Mouse (Mus musculus): ENCODE measurements around the gene 1700018F24Rik.
"Not testable (repeated sequence)": the region's sequence is repeated elsewhere in the genome, so short reads cannot be mapped to it uniquely, and the experiment has no call there.

Gene 1700018F24Rik

DNA sequence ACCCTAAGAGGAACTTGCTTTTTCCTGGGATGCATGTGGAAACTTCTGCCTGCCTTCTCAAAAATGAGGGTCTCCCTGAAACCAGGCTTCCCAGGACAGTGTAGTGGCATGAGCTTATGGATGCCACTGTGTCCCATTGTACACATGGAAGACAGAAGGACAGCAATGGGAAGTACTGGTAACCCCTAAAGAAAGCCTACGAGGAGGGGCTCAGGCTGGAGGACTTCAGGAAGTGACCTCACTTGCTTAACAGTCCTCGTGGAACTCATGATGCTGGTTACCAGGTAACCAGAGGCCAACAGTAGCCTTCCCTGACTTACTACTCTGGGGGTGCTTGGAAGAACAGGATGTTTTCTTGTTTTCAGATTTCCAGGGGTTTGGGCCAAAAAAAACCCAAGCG is at the start of gene 1700018F24Rik:
Gene 1700018F24Rik, plus strand, starts transcription at position 301 of the 400 bp plus-strand sequence.
- not testable (repeated sequence) for DNase-seq (ENCODE audit: low read depth, low spot score)

DNA sequence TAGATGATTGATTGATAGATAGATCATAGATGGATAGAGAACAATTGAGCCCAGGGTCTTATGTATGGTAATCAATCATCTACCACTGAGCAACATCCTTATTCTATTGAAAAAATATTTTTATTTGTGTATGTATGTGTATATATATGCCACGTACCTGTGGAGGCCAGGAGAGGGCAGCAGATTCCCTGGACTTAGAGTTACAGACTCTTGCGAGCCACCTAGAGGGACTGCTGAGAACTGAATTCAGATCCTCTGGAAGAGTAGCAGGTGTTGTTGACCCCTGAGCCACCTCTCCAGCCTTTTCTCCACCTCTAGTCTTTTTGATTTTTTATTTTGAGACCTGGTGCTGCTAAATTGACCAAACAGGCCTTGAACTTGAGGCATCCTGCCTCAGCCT is 44.3 kb upstream of the 1700018F24Rik start:
- DNase-seq (ENCODE audit: low read depth, low spot score): no peak

DNA sequence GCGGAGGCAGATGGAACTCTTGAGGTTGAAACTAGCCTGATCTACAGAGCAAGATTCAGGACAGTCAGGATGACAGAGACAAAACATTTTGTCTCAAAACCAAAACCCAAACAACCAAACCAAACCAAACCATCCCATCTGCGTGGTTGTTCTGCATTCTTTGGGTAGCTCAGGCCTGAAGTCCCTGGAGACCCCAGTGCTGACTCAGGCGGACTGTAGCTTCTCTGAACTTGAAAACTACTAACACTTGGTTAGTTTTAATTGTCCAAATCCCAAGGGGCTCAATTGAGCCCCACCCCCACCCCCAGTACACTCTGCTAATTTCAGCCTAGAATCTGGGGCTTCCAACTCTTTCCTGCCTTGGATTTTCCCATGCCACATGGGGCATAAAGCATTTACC is 39.4 kb upstream of the 1700018F24Rik start:
- DNase-seq (ENCODE audit: low read depth, low spot score): no peak

DNA sequence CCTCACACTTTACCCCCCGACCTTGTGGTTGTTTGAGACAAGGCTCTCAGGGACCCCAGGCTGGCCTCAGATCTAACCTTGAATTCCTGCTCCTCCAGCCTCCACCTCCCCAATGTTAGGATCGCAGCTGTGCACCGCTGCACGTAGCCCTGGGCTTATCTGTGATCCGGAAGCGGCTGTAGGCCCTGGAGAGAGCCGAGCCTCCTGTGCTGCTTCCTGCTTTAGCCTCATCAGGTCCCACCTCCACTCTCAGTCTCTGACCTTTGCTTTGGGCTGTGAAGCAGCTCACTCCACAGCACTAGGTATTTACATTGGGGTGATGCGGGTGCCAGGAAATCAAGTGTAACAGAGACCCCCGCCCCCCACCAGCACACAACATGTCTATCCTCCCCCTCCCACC is 38.3 kb upstream of the 1700018F24Rik start:
- no peak for DNase-seq (ENCODE audit: low read depth, low spot score)

DNA sequence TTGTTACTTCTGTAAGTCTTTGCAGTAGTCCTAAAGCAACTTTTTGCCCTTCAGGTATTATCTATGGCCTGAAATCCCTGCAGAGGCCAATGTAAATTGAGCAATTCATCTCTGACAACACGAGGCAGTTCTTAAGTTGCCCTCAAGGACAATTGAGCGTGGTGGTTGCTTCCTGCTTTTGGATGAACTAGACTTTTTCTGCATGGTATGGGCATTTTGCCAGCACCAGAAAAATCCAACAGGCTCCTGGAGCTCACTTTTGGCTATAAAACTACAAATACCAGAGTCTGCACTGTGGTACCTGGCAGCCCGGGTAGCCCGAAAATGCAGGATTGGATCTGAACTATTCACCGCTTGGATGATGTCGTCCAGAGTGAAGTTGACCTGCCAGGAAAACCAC is 37.2 kb upstream of the 1700018F24Rik start:
- DNase-seq (ENCODE audit: low read depth, low spot score): no peak

DNA sequence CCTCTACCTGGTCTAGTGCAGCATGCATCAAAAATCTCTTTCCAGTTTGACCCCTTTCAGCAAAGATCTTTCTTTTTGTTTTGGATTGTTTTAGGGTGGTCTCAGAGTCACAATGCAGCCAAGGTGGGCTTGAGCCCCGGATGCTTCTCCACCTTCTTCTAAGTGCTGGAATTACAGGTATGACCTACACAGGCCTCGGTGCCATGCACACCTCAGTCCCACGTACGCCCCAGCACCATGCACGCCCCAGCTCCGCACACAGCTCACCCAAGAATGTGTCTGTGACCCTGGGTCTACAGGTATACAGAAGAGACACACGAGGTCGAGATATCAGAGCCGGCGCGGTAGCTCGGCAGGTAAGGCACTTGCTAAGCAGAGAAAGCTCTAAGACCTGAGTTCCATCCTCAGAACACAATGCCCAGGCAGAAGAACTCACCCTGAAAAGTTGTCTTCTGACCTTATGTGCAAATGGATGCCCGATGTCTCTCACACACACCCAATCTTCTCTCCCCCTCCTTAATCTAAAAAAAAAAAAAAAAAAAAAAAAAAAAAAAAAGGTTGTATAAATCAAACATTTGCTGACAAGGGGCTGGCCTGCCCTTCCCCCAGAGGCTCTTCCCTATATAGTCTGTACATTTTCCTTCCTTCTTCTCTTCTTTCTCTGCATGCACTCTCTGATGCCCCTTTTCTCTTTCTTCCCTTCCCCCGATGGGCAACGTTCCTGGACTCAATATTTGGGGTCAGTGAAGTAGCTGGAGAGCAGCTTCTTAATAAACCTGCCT is 33.7 kb upstream of the 1700018F24Rik start:
- no peak for DNase-seq (ENCODE audit: low read depth, low spot score)

DNA sequence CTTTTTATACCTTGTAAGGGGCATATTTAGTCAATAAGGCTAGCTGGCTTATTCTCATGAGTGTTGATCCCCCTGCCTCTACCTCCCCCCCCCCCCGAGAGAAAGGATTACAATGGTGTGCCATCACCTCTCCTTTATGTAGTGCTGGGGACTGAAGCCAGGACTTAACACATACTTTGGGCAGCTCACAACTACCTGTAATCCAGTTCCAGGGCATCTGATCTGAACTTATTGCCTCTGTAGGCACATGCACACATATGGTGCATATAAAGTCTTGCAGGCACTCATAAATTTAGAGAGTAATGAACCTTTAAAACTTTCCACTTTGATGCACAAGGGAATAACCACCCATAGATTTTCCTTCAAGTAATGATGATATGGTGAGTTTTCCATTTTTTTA is 28.5 kb upstream of the 1700018F24Rik start:
- DNase-seq (ENCODE audit: low read depth, low spot score): no peak

DNA sequence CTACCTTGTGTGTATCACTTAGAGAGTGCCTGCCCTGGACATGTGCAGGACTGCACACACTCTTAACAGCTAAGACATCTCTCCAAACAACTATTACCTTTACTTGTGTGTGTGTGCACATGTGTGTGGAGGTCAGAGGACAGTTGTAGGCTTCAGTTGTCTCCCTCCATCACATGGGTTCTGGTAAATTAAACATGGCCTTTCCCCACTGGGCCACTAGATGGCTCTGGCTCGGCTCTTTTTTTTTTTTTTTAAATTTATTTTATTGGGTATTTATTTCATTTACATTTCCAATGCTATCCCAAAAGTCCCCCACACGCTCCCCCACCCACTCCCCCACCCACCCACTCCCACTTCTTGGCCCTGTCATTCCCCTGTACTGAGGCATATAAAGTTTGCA is 26.0 kb upstream of the 1700018F24Rik start:
- DNase-seq (ENCODE audit: low read depth, low spot score): not testable (repeated sequence)

DNA sequence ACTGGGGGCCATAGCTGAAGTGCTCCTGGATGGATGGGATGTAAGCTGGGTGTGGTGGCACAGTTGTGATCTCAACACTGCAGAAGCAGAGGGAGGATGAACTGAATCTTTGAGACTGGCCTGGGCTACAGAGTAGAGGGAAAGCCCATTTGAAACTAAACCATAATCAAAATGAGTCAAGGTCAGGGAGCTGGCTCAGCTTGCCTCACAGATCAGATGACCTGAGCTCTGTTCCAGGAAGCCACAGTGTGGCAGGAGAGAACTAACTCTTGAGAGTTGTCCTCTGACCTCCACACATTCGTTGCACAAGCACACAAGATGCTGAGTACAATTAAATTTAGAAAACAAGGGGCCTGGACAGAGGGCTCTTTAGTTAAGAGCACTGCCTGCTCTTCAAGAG is 22.5 kb upstream of the 1700018F24Rik start:
- DNase-seq (ENCODE audit: low read depth, low spot score): not testable (repeated sequence)

DNA sequence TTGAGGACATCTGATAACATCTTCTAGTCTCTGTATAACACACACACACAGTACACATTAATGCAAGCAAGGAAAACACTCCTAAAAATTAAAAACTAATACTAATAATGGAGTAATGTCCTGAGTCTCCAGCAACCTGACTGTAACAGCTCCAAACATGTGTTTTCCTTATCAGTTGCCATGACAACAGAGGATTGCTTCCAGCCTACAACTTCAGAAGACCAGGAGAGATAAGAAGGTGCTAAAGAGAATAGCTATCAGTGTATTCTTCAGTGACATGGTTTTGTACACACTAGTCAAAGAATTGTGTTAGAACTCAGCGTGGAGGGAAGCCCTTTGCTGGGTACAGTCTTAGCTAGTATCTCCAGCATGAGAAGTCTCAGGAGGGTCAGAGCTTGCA is 22.1 kb upstream of the 1700018F24Rik start:
- not testable (repeated sequence) for DNase-seq (ENCODE audit: low read depth, low spot score)

DNA sequence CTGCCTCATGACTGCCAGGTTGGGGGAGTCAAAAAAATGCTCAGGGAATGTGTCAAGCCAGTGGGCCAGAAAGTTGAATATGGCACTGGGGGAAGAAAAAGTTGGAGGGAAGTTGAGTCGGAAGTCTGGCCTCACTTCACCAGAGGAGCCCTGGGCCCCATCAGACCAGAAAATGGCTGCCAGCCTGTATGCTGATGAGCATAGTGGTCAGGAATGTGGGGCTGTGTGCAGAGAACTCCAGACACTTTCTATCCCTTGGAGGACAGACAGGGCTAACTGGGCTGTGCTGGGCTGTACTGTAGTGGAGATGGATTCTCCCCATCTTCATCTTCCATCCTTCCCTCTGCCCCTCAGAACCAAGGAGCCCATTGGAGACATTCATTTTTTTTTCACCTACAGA is 12.3 kb upstream of the 1700018F24Rik start:
- DNase-seq (ENCODE audit: low read depth, low spot score): not testable (repeated sequence)

DNA sequence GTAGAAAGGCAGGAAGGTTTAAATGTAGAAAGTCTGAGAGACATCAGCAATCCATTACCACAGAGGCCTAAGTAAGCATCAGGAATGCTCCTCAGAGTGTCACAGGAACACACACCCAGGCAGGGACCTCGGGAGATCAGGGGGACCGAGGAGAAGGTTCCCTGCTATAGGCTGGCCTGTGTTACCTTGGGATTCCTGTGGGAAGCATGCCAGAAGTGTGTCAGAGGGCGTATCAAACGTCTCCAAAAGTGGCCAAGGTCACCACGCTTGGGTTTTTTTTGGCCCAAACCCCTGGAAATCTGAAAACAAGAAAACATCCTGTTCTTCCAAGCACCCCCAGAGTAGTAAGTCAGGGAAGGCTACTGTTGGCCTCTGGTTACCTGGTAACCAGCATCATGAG is 10.4 kb upstream of the 1700018F24Rik start, which contains the start of gene Gm4871:
Gene Gm4871, minus strand, starts transcription at position 364 of the 400 bp plus-strand sequence.
- DNase-seq (ENCODE audit: low read depth, low spot score): not testable (repeated sequence)

DNA sequence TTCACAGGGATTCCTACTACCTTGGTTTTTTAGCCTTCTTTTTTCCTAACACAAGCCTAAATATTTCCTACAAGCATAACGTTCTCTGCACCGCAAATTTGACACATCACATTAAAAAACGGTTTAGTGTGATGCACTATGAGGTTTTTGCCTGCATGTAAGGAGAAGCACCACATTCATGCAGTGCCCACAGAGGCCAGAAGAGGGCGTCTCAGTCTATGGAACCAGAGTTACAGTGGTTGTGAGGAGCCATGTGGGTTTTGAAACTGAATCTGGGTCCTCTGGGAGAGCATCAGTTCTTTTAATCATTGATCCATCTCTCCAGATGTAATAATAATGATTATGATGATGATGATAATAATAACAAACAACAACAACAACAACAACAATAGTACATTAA is 1.2 kb upstream of the 1700018F24Rik start:
- DNase-seq (ENCODE audit: low read depth, low spot score): no peak

DNA sequence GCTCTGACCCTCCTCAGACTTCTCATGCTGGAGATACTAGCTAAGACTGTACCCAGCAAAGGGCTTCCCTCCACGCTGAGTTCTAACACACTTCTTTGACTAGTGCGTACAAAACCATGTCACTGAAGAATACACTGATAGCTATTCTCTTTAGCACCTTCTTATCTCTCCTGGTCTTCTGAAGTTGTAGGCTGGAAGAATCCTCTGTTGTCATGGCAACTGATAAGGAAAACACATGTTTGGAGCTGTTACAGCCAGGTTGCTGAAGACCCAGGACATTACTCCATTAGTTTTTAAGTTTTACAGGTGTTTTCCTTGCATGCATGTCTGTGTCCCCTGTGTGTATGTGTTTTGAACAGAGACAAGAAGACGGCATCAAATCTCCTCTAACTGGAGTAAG is 11.4 kb downstream of the 1700018F24Rik start:
- not testable (repeated sequence) for DNase-seq (ENCODE audit: low read depth, low spot score)

DNA sequence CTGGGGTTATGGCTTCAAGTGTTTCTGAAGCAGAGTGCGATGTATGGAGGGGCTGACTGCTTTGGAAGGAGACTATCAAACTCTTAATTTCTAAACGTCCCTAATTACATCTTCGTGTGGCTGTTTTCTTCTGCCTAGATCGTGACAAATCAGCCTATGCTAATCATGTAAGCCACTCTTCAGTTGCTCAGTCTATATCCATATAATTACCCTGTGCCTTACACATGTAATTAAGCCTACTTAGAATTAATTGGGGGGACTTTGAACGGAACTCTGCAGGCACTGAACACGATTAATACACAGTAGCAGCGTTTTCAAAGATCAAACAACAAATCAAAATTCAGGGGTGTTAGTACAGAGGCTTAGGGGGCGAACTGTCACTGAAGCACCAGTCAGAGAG is 15.1 kb downstream of the 1700018F24Rik start:
- DNase-seq (ENCODE audit: low read depth, low spot score): no peak

DNA sequence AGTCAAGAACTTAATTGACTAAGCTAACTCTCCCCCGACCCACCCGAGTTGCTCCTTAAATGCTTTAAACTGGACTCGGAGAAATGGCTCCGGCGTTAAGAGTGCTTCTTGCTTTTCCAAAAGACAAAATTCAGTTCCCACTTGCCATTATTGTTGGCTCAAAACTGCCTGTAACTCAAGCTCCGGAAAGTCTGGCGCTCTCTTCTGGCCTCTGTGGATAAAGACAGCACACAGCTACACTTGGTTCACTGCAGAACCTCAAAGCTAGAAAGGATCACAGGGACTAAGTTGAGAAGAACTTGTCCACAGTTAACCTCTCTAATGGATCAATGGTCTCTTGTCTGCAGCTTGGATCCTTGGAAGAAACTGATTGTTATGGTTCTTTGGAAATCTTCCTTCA is 15.9 kb downstream of the 1700018F24Rik start:
- no peak for DNase-seq (ENCODE audit: low read depth, low spot score)

DNA sequence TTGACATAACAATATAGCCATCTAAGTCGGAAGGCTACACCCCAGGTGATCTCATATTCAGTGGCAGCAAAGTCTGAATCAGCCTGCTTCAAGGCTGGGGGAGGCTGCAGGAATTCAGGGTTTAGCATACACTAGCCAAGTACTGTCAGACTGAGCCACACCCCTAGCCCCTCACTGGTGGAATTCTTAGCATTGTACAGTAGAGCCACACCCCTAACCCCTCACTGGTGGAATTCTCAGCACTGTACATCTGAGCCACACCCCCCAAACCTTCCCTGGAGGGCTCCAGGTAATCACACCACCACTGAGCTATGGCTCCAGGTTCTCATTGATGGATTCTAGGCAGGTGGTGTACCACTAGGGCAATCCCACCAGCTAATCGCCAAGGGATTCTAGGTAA is 16.7 kb downstream of the 1700018F24Rik start:
- DNase-seq (ENCODE audit: low read depth, low spot score): no peak

DNA sequence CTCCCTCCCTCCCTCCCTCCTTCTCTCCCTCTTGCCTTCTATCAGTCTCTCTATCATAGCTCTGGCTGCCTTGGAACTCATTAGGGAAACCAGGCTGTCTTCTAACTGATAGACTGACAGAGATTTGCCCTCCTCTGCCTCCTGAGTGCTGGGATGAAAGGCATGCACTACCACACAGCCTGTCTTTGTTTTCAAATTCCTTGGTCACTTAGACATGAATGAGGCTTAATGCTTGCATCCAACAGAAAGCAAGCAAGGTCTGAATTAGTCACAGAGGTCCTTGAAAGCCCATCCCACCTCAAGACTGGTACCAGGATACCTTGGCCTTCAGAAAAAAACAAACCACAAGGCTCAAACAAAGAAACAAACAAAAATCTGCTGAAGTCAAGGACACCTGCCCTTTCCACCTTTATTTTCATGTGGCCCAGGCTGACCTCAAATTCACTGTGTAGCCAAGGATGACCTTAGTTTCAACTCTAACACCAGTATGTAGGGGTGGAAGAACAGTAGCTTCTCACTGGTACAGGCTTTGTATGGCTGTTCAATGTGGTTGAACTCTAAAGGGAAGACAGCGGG is 22.1 kb downstream of the 1700018F24Rik start:
- DNase-seq (ENCODE audit: low read depth, low spot score): no peak

DNA sequence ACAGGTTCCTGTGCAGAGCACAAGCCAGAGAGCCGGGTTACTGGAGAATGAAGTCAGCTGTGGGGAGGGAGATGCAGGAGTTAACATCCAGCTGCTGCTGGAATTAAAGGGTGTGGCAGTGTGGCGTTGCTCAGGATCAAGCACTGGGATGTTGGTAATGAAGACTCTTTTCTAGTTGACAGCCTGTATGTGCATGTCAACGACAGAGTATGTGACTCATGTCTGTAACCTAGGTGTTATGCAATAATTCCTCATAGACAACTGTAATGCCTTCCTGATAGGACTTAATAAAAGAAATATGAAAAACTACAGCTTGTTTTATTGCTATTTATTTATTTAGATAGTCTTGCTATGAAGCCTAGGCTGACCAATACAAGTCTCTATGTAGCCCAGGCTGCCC is 26.1 kb downstream of the 1700018F24Rik start:
- no peak for DNase-seq (ENCODE audit: low read depth, low spot score)

DNA sequence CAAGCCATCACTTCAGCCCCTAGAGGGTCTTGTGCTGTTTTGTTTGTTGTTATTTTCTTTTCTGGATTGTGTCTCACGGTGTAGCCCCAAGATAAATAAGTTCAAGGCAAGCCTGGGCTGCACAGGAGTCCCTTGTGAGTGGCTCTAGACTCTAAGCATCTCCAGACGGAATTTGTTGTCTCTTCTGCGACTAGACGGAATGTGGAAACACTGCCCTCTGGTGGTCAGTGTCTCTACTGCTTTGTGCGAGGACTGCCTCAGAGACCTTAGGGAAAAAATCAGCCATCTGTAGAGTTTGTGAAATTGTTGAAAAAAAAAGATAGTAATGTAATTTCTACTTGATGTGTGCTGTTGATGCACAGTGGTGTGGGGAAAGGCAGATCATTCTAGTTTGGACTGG is 26.9 kb downstream of the 1700018F24Rik start:
- peak; percentile 47 for DNase-seq (ENCODE audit: low read depth, low spot score)

DNA sequence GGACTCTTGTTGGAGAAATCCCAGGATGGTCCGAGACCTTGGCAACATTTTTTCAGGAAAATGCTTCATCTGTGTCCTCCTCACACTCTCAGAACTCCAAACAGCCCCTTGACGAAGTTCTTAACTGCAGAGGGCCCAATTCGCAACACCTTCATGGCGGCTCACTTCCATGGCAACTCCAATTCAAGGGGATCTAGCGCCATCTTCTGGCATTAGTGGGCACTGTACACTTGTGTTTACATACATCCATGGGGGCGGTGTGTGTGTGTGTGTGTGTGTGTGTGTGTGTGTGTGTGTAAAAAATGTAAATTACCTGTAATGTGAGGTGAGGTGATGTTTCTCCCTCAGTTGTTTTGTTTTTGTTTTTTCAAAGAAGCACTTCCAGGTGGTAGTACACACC is 28.6 kb downstream of the 1700018F24Rik start:
- DNase-seq (ENCODE audit: low read depth, low spot score): no peak

DNA sequence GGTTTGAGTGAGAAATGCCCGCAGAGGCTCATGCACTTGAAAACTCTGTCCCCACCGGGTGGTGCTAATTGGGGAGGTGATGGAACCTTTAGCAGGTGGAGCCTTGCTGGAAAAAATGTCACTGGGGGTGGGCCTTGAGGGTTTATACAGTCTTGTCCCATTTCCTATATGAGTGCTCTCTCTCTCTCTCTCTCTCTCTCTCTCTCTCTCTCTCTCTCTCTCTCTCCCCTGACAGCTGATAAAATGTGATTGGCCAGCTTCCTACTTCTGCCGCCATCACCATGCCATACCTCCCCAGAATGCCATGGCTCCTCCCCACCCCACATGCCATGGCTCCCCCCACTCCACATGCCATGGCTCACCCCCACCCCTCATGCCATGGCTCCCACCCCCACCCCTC is 32.3 kb downstream of the 1700018F24Rik start:
- no peak for DNase-seq (ENCODE audit: low read depth, low spot score)
